Mouse (Mus musculus) frontal cortex, adult 2 months (tissue): Measurements from ENCODE around the gene Trim30a. TPM values are rescaled to one million over a fixed set of nuclear protein-coding genes. Genes with fewer than 3 reads are reported as not detected.
"Not testable (repeated sequence)": the region's sequence is repeated elsewhere in the genome, so short reads cannot be mapped to it uniquely, and the experiment has no call there.

Source experiments
- DNase-seq, 2 experiments: peaks; one replicate each; pipeline ENCODE4 v3.0.0; 2022; ENCODE audit warnings: low spot score in 1 of 2; ENCODE audit errors: extremely low spot score in 1 of 2
- polyA plus RNA-seq: library from polyadenylated mRNA; depleted of rRNA; stranded (reverse); fragments of >200 nt; gene quantifications from 2 replicates; pipeline ENCODE4 v1.2.3, GENCODE M21; 2012; rRNA removed

The Trim30a gene
- 2.6 and 2.8 TPM in 2 replicates for polyA plus RNA-seq

DNA sequence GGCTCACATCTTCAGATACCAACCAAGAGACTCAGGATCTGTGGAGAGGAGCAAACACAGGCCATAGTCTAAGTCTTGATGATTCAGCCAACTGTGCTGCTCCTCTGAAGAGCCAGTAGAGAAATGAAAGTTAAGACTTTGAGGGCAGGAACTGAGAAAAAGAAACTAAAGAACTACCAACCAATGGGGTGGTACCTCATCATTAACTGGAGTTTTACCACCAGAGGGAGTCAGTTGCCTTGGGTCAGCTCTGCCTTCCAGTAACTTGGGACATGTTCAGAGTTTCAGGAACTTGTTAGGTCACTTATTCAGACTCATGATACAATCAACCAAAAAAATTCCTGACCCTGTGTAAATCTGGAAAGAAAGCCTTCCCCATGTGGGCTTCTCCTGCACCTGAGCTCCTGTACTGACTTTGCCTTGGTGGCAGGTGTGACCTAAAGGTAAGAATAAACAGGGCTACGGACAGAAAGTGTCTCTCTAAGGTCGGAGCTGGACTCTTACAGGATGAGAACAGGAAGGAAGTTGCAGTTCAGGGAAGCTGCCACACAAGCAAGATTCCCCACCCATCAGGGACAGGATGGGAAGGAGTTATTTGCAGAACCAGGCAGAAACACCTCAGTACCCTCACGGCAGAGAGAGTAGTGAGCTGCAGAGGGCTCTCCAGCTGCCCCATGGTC lies at the start of gene Trim30a:
TSS of gene Trim30a (minus strand) at position 129 of the 680 bp plus-strand sequence.
- DNase-seq: peak in 1 of 2 experiments; percentile 2

DNA sequence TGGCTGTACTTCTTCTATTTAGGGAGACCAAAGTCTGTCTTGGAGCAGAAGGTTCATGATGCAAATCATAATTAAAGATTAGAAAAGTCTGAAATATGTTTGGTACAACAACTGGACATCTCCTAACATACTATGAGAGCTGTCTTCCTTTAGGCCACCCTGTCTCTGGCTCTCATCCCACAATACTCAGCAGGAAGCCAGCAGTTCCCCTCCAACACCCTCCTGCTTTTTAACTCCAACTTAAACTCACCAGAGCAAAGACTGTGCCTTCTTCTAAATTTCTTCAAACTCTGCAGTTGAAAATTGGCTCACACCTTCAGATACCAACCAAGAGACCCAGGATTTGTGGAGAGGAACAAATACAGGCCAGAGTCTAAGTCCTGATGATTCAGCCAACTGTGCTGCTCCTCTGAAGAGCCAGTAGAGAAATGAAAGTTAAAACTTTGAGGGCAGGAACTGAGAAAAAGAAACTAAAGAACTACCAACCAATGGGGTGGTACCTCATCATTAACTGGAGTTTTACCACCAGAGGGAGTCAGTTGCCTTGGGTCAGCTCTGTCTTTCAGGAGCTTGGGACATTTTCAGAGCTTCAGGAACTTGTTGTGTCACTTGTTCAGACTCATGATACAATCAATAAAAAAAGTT lies 42.5 kb upstream of the Trim30a start, which contains the start of gene Trim30d:
TSS of gene Trim30d (minus strand) at position 429 of the 645 bp plus-strand sequence.
- not testable (repeated sequence) for DNase-seq

DNA sequence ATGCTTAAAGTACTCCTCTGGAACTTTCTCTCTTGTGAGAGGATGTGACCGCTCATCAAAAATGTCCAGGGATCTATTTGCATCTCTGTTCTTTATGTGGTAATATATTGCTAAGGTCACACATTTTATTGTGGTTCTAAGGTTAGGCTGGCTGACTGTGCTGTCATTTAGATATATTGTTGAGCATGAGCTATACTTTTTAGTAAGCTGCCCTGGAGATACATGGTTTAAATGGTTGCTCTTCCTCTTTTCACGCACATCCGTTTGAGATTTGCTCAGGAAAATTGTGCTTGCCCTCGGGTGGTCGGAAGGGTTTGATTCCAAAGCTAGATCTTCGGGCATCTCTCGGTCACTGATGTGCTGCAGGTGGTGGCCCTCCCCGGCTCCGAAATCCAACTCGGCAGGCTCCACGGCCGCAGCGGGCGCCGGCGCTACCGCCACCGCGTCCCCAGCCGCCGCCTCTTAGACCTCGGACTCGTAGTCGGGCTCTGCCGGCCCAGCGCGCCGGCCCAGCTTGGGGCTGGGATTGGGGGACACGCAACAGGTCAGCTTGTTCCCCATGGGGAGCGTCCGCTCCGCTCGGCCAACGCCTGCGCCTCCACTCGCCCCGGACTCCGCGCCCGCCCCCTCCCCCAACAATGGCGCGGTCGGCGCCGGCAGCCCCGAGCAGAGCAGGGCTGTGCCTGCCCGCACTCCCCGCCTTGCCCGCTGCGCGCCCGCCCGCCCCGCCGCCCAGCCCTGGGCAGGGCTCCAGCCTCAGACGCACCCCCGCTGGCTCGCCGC lies 36.8 kb upstream of the Trim30a start:
- DNase-seq: no peak

DNA sequence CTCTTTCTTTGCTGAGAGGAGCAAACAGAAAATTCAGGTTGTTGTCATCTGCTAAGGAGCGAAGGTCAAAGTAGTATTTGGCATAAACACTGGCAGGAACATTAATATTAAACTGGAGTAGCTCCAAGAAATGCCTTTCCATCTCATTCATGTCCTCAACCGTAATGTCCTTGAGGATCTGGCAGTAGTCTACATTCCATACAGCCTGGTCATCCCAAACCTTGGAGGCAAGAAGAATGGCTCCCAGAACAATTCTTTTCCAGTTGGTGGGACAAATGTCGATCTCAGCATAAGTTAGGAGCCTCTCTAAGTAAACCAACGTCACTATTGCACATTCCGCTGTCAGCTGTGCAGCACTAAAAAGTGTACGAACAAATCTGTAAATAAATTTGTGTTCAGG lies 36.2 kb upstream of the Trim30a start:
- not testable (repeated sequence) for DNase-seq

DNA sequence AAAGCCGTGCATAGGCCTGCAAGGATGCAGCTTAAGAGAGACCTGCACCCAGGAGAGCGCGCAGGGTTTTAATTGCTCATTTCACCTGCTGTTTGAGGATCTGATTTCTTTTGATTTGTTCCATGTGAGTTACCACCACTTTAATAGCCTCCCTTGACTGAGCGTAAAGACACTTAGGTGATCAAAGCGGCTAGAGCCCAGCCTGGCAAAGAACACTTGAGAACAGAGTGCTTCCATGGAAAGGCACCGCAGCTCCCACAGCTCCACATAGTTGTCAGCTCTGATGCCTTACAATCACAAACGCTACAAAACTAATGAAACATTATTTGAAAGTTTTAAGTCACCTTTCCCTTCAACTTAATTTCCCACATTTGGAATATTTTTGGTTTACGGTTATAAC lies 34.5 kb upstream of the Trim30a start:
- not testable (repeated sequence) for DNase-seq

DNA sequence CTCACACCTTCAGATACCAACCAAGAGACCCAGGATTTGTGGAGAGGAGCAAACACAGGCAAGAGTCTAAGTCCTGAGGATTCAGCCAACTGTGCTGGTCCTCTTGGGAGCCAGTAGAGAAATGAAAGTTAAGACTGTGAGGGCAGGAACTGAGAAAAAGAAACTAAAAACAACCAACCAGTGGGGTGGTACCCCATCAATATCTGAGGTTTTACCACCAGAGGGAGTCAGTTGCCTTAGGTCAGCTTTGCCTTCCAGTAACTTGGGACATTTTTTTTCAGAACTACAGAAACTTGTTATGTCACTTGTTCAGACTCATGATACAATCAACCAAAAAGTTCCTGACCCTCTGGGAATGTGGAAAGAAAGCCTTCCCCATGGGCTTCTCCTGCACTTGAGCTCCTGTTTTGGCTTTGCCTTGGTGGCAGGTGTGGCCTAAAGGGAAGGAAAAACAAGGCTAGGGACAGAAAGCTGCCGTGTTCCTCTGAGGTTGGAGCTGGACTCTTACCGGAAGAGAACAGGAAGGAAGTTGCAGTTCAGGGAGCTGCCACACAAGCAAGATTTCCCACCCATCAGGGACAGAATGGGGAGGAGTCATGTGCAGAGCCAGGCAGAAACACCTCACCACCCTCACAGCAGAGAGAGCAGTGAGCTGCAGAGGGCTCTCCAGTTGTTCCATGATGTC lies 18.9 kb downstream of the Trim30a start:
- DNase-seq: peak in 1 of 2 experiments; percentile 2

DNA sequence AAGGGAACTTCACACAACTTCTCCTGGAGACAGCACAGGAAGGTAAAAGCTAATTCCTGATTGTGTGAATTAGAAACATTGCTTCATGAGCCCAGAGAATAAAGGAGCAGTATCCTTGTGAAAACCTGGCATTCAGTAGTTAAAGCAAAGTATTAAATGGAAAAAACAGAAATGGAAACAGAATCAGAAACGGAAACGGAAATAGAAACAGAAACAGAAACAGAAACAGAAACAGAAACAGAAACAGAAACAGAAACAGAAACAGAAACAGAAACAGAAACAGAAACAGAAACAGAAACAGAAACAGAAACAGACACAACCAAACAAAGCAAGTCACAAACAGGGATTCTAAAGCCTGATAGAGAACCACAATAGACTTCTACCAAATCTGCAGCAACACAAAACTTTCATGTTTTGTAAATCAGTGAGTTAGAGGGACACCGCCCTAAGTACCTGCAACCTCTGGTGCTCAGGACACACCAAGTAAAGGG lies 60.5 kb downstream of the Trim30a start:
- no peak for DNase-seq

DNA sequence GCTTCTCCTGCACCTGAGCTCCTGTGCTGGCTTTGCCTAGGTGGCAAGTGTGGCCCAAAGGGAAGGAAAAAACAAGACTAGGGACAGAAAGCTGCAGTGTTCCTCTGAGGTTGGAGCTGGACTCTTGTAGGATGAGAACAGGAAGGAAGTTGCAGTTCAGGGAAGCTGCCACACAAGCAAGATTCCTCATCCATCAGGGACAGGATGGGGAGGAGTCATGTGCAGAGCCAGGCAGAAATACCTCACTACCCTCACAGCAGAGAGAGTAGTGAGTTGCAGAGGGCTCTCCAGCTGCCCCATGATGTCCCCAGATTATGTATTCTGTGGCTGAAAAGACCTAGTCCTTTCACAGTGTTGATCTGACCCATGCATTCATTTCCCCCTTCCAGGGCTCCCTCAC lies 63.9 kb downstream of the Trim30a start:
- DNase-seq: no peak

DNA sequence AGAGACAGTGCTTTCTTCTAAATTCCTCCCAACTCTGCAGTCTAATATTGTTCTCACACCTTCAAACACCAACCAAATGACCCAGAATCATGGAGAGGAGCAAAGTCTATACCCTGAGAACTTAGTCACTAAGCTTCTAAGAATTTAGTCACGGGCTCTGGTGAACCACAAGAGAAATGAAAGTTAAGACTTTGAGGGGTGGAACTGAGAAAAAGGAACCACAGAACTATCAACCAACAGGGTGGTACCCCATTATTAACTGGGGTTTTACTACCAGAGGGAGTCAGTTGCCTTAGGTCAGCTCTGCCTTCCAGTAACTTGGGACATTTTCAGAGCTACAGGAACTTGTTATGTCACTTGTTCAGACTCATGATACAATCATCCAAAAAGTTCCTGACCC lies 64.3 kb downstream of the Trim30a start, which contains the start of gene Trim30c:
TSS of gene Trim30c (minus strand) at position 140 of the 400 bp plus-strand sequence.
- no peak for DNase-seq

DNA sequence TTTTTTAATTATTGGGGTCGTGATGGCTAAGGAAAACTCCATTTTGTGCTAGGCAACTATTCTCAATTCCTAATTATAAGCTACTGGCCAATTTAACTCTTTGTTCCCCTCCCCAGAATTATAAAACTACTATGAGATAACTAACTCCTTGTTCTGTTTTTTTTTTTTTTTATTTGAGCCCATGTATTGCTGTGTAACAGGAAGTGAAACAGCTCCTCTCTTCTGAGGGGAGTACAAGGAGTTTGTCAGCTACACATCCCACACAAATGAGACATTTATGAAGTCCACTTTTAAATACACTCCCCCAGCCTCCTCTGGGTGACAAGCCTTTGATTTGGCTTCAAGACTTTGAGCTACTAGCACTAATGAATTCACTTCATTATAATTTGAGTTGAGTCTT lies 66.5 kb downstream of the Trim30a start:
- no peak for DNase-seq

DNA sequence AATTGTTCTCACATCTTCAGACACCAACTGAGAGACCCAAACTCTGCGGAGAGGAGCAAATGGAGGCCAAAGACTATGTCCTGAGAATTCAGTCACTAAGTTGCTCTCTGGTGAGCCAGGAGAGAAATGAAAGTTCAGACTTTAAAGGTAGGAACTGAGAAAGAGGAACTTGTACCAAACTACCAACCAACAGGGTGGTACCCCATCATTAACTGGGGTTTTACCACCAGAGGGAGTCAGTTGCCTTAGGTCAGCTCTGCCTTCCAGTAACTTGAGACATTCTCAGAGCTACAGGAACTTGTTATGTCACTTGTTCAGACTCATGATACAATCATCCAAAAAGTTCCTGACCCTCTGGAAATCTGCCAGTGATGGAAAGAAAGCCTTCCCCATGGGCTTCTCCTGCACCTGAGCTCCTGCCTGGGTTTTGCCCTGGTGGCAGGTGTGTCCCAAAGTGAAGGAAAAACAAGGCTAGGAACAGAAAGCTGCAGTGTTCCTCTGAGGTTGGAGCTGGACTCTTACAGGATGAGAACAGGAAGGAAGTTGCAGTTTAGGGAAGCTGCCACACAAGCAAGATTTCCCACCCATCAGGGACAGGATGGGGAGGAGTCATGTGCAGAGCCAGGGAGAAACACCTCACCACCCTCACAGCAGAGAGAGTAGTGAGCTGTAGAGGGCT lies 95.1 kb downstream of the Trim30a start, which contains the start of gene Trim30b:
TSS of gene Trim30b (minus strand) at position 149 of the 679 bp plus-strand sequence.
- peak in 1 of 2 experiments; percentile 5 for DNase-seq

DNA sequence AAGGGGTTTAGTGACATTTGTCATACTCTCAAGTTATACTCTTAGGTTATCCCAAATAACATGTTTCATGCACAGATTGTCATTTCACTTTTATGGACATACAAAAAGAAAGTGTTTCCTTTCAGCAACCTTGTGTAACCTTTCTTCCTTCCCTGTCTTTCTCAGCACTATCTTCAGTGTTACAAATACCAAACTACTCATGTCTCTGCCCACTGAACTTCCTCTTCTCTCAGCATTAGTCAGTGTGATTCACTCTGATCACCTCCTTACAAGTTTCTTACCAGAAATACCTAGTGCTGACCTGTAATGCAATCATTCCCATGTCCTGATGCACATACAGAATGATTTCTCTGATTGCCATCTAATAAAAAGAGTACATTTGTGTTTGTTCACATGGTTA lies 98.7 kb downstream of the Trim30a start:
- no peak for DNase-seq

Other genes starting within 250 kb of the Trim30a start
- 0.56 and 1.0 TPM in 2 replicates for gene Trim6, start 246.4 kb downstream of the Trim30a start, polyA plus RNA-seq
- 4.0 and 4.1 TPM in 2 replicates for gene Trim34a, start 220.7 kb downstream of the Trim30a start, polyA plus RNA-seq
- 0.65 and 0.72 TPM in 2 replicates for gene Trim5, start 177.1 kb downstream of the Trim30a start, polyA plus RNA-seq
- gene Trim12a, start 149.7 kb downstream of the Trim30a start, polyA plus RNA-seq: 5.0 and 6.0 TPM in 2 replicates
- gene Trim34b, start 135.7 kb downstream of the Trim30a start, polyA plus RNA-seq: 0.04 TPM in 1 of 2 replicates, not detected in the other
- 2.1 and 2.8 TPM in 2 replicates for gene Trim12c, start 111.8 kb downstream of the Trim30a start, polyA plus RNA-seq
- gene Trim30b, start 95.3 kb downstream of the Trim30a start, polyA plus RNA-seq: 0.12 and 0.27 TPM in 2 replicates
- 0.04 TPM in 1 of 2 replicates, not detected in the other for gene Trim30c, start 64.4 kb downstream of the Trim30a start, polyA plus RNA-seq
- gene Trim30d, start 42.7 kb upstream of the Trim30a start, polyA plus RNA-seq: 1.6 and 1.8 TPM in 2 replicates
- gene Olfr651, start 84.9 kb upstream of the Trim30a start, polyA plus RNA-seq: not detected in 2 replicates
- not detected in 2 replicates for gene Olfr652, start 95.7 kb upstream of the Trim30a start, polyA plus RNA-seq
- gene Olfr653, start 112.1 kb upstream of the Trim30a start, polyA plus RNA-seq: not detected in 2 replicates
- gene Olfr654, start 121.8 kb upstream of the Trim30a start, polyA plus RNA-seq: not detected in 2 replicates
- not detected in 2 replicates for gene Olfr655, start 136.6 kb upstream of the Trim30a start, polyA plus RNA-seq
- gene Olfr656, start 148.8 kb upstream of the Trim30a start, polyA plus RNA-seq: not detected in 2 replicates
- gene Olfr657, start 159.6 kb upstream of the Trim30a start, polyA plus RNA-seq: not detected in 2 replicates
- gene Olfr658, start 182.1 kb upstream of the Trim30a start, polyA plus RNA-seq: 0.06 TPM in 1 of 2 replicates, not detected in the other
- not detected in 2 replicates for gene Olfr659, start 201.6 kb upstream of the Trim30a start, polyA plus RNA-seq
- 0.11 TPM in 1 of 2 replicates, not detected in the other for gene Olfr661, start 221.3 kb upstream of the Trim30a start, polyA plus RNA-seq